Mouse (Mus musculus): ENCODE data around the gene Mthfd1l. TPM values are rescaled to one million over a fixed set of nuclear protein-coding genes. Genes with fewer than 3 reads are reported as not detected.

The Mthfd1l gene
- polyA plus RNA-seq, 1 experiment from 2014 or later = 5.5 TPM

DNA sequence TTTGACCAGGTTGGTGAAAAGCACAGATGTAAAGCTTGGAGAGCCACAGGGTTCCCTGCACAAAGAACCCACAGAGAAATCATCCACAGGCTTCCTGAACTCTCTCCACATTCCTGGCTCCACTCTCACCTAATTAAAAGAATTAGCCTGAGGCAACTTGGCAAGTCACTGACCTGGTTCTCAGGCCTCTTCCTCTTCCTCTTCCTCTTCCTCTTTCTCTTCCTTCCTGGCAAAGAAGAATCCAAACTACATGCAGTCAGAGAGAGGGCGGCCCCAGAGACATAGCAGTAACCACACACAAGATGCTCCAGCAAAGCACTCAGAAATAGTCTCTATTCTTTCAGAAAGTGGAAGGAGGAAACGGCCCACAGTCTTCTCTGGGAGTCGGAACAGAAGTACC is 201.8 kb downstream of the Mthfd1l start:
- Histone ChIP-seq H3K9ac (ENCODE audit: low read length) (no peak overlapping the region), H3K4me3 (ENCODE audit: low read depth, low read length) (no peak overlapping the region), H3K27ac (replicated peaks) (no peak overlapping the region), H3K27me3 (ENCODE audit: control insufficient read depth, insufficient read depth, low read length) (no peaks in the 10 kb centered on the region), H3K4me2 (replicated peaks; ENCODE audit: low read depth) (no peak overlapping the region), H3K4me1 (replicated peaks; ENCODE audit: control insufficient read depth, insufficient read depth) (no peaks in the 10 kb centered on the region), H3K36me3 (ENCODE audit: control insufficient read depth, insufficient read depth, low read length) (no peaks in the 10 kb centered on the region), H3K9me3 (ENCODE audit: control insufficient read depth, low read length) (no peaks in the 10 kb centered on the region)
- WGBS = 75% methylated on average over 3 of the region's 3 CpGs
- DNase-seq (ENCODE audit: low spot score) = no peak
- ATAC-seq (ENCODE audit: low FRiP score, low TSS enrichment) = no peak
- TF ChIP-seq EP300 (optimal IDR thresholded peaks at IDR 0.05) = no peak
- TF ChIP-seq CTCF (IDR thresholded peaks at IDR 0.05; ENCODE audit: low read depth) = no peak

DNA sequence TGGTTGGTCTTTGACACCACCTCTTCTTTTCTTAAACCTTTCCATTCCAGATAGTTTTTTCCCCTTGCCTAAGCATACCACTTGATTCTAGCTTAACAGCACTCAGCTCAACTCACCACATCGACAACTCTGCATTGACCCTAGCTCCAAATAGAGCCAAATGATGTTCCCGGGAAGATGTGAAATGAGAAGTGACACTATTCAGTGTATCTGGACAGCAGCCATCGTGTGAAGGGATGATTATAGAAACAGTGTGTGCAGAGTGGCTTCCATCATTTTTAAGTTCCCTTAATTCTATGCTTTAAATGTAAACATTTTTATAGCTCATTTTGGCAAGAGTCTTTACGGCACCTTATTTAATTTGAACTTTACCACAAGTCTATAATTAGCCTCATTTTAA is 204.4 kb downstream of the Mthfd1l start:
- 43% methylated on average over 4 of the region's 4 CpGs for WGBS
- no peaks in the 10 kb centered on the region for H3K4me1 ChIP-seq (replicated peaks; ENCODE audit: control insufficient read depth, insufficient read depth)
- no peaks in the 10 kb centered on the region for H3K9me3 ChIP-seq (ENCODE audit: control insufficient read depth, low read length)
- DNase-seq (ENCODE audit: low spot score) (no peak), ATAC-seq (ENCODE audit: low FRiP score, low TSS enrichment) (no peak)
- H3K27ac ChIP-seq (replicated peaks) = no peak overlapping the region
- no peaks in the 10 kb centered on the region for H3K27me3 ChIP-seq (ENCODE audit: control insufficient read depth, insufficient read depth, low read length)
- no peak overlapping the region for H3K9ac ChIP-seq (ENCODE audit: low read length)
- no peak overlapping the region for H3K4me3 ChIP-seq (ENCODE audit: low read depth, low read length)
- no peak overlapping the region for H3K4me2 ChIP-seq (replicated peaks; ENCODE audit: low read depth)
- TF ChIP-seq EP300 (optimal IDR thresholded peaks at IDR 0.05) (no peak), CTCF (IDR thresholded peaks at IDR 0.05; ENCODE audit: low read depth) (no peak)
- no peaks in the 10 kb centered on the region for H3K36me3 ChIP-seq (ENCODE audit: control insufficient read depth, insufficient read depth, low read length)

DNA sequence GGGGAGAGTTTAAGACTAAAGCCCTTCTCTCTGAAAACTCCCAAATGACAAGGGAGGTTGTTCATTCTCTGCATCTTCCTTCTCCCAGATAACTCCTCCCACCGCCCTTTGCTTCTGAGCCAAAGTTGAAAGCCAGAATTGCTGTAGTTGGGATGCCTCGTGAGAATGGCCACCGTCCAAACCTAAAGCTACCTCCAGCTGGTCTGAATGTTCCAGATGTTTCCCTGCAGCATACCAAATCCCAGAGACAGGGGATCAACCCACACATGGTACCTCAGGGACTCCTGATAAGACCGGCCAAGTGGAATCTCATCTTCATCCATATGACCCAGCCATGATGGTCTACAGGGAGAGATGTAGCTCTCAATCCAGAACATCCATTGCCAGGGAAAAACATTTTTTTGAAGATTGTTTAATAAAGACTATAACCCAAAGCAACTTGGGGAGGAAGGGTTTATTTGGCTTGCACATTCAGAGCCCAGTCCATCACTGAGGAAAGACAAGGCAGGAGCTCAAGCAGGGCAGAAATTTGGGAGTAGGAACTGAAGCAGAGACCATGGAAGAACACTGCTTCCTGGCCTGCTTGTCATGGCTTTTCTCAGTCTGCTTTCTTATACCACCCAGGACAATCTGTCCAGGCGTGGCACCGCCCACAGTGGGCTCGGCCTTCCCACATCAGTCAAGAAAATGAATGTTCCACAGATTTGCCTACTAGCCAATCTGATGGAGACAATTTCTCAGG is 206.3 kb downstream of the Mthfd1l start:
- H3K4me3 ChIP-seq (ENCODE audit: low read depth, low read length) = no peak overlapping the region
- no peaks in the 10 kb centered on the region for H3K36me3 ChIP-seq (ENCODE audit: control insufficient read depth, insufficient read depth, low read length)
- H3K9me3 ChIP-seq (ENCODE audit: control insufficient read depth, low read length) = no peaks in the 10 kb centered on the region
- no peak for TF ChIP-seq CTCF (IDR thresholded peaks at IDR 0.05; ENCODE audit: low read depth)
- TF ChIP-seq EP300 (optimal IDR thresholded peaks at IDR 0.05) = no peak
- ATAC-seq (ENCODE audit: low FRiP score, low TSS enrichment) (no peak), DNase-seq (ENCODE audit: low spot score) (peak; percentile 15)
- no peak overlapping the region for H3K27ac ChIP-seq (replicated peaks)
- H3K9ac ChIP-seq (ENCODE audit: low read length) = no peak overlapping the region
- no peaks in the 10 kb centered on the region for H3K4me1 ChIP-seq (replicated peaks; ENCODE audit: control insufficient read depth, insufficient read depth)
- H3K4me2 ChIP-seq (replicated peaks; ENCODE audit: low read depth) = no peak overlapping the region
- WGBS = 80% methylated on average over 7 of the region's 7 CpGs
- H3K27me3 ChIP-seq (ENCODE audit: control insufficient read depth, insufficient read depth, low read length) = no peaks in the 10 kb centered on the region

DNA sequence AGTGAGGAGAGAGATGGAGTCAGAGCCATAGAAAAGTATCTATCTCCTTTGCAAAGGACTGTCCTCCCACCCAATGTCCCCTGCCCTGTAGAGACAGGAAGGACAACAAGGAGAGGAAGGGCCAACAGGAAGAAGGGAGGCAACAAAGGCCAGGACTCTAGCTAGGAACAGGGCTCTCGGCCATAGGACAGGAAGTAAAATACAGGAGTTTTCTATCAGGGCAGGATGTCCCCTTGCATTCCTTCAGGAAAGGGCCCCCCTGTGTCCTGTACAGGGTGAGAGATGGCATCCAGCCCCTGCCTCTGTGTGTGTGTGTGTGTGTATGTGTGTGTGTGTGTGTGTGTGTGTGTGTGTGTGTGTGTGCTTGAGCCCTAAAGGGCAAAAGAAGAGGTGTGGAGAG is 209.0 kb downstream of the Mthfd1l start:
- TF ChIP-seq CTCF (IDR thresholded peaks at IDR 0.05; ENCODE audit: low read depth) = no peak
- no peak for TF ChIP-seq EP300 (optimal IDR thresholded peaks at IDR 0.05)
- Histone ChIP-seq H3K36me3 (ENCODE audit: control insufficient read depth, insufficient read depth, low read length) (no peaks in the 10 kb centered on the region), H3K4me2 (replicated peaks; ENCODE audit: low read depth) (no peak overlapping the region), H3K4me3 (ENCODE audit: low read depth, low read length) (no peak overlapping the region), H3K9me3 (ENCODE audit: control insufficient read depth, low read length) (no peaks in the 10 kb centered on the region), H3K27ac (replicated peaks) (no peak overlapping the region), H3K4me1 (replicated peaks; ENCODE audit: control insufficient read depth, insufficient read depth) (no peaks in the 10 kb centered on the region), H3K9ac (ENCODE audit: low read length) (no peak overlapping the region), H3K27me3 (ENCODE audit: control insufficient read depth, insufficient read depth, low read length) (no peaks in the 10 kb centered on the region)
- WGBS = 83% methylated on average over 1 of the region's 1 CpGs
- DNase-seq (ENCODE audit: low spot score) (no peak), ATAC-seq (ENCODE audit: low FRiP score, low TSS enrichment) (no peak)

DNA sequence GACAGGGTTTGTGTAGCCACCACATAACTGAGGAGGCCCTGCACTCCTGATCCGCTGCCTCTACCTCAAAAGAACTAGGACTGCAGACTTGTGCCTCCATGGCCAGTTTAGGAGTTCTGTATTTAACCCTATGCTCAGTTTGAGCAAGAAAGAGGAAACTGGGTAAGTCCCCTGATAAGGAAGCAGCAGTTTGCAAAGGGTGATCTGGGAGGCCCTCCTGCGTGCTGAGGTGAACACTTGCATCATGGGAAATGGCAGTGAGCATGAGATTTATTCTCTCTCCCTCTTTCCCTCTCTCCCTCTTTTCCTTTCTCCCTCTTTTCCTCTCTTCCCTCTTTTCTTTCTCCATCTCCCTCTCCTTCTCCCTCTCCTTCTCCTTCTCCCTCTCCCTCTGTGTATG is 209.5 kb downstream of the Mthfd1l start:
- Histone ChIP-seq H3K36me3 (ENCODE audit: control insufficient read depth, insufficient read depth, low read length) (no peaks in the 10 kb centered on the region), H3K4me2 (replicated peaks; ENCODE audit: low read depth) (no peak overlapping the region), H3K27ac (replicated peaks) (no peak overlapping the region), H3K4me3 (ENCODE audit: low read depth, low read length) (no peak overlapping the region), H3K9ac (ENCODE audit: low read length) (no peak overlapping the region), H3K4me1 (replicated peaks; ENCODE audit: control insufficient read depth, insufficient read depth) (no peaks in the 10 kb centered on the region), H3K27me3 (ENCODE audit: control insufficient read depth, insufficient read depth, low read length) (no peaks in the 10 kb centered on the region), H3K9me3 (ENCODE audit: control insufficient read depth, low read length) (no peaks in the 10 kb centered on the region)
- no peak for DNase-seq (ENCODE audit: low spot score)
- WGBS = 58% methylated on average over 2 of the region's 2 CpGs
- ATAC-seq (ENCODE audit: low FRiP score, low TSS enrichment) = no peak
- TF ChIP-seq EP300 (optimal IDR thresholded peaks at IDR 0.05) (no peak), CTCF (IDR thresholded peaks at IDR 0.05; ENCODE audit: low read depth) (no peak)

DNA sequence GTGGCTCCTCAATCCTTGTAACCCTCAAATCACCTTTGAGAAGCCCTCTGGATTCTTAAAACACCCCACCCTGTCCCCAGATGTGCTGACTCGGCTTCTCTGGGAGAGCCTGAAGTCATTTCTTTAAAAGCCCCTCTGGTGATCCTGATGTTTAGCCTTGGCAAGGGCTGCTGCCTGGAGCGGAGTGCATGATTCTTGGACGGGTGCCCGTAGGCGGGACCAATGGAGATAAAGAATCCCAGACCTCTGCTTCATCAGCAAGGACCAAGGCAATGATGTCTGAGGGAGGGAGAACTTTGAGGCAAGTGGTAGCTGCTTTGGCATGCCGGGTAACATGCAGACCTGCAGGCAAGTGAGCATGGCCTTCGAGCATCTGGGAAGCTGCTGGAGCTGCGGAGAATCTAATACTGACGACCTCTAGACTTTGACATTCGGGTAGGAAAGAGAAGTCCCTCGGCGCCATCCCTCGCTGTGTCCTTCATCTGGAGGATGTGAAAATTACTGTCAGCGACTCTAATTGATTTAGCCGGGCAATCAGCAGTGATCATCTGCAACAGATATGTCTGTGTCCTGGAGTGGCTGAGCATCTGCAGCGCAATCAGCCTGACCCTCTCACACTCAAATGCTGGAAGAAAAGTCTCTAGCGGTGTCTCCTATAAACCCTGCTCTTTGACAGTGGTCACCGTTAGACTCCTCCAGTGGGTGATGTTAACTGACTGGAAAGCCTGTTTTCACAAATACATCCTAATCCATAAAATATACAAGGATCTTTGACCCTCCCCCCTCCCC is 215.9 kb downstream of the Mthfd1l start:
- ATAC-seq (ENCODE audit: low FRiP score, low TSS enrichment) (peak; percentile 64; the same call in 1 of the 2 replicates), DNase-seq (ENCODE audit: low spot score) (peak; percentile 62)
- Histone ChIP-seq H3K4me3 (ENCODE audit: low read depth, low read length) (no peak overlapping the region), H3K27ac (replicated peaks) (no peak overlapping the region), H3K36me3 (ENCODE audit: control insufficient read depth, insufficient read depth, low read length) (no peaks in the 10 kb centered on the region), H3K9ac (ENCODE audit: low read length) (no peak overlapping the region), H3K9me3 (ENCODE audit: control insufficient read depth, low read length) (no peaks in the 10 kb centered on the region), H3K4me2 (replicated peaks; ENCODE audit: low read depth) (no peak overlapping the region), H3K27me3 (ENCODE audit: control insufficient read depth, insufficient read depth, low read length) (no peaks in the 10 kb centered on the region), H3K4me1 (replicated peaks; ENCODE audit: control insufficient read depth, insufficient read depth) (no peaks in the 10 kb centered on the region)
- no peak for TF ChIP-seq CTCF (IDR thresholded peaks at IDR 0.05; ENCODE audit: low read depth)
- no peak for TF ChIP-seq EP300 (optimal IDR thresholded peaks at IDR 0.05)
- WGBS = 62% methylated on average over 18 of the region's 18 CpGs

All from stomach, postnatal 0 days (tissue).